Mouse (Mus musculus): Measurements from ENCODE around the gene Parp14.

Gene Parp14

GRCm38 (mm10) chr16:35784134-35784725 is 87.1 kb downstream of the Parp14 start:
- Histone ChIP-seq H3K27me3 (ENCODE audit: control insufficient read depth, insufficient read depth, low read length, poor library complexity, severe bottlenecking) (no peaks in the 10 kb centered on the region), H3K36me3 (ENCODE audit: control insufficient read depth, insufficient read depth, low read length, poor library complexity, severe bottlenecking) (0 out of 2 replicates have a peak, but pooled peaks cover 1% of the 10 kb centered on the region)
- peak; percentile 52 for DNase-seq (ENCODE audit: low read depth, low spot score)

DNA sequence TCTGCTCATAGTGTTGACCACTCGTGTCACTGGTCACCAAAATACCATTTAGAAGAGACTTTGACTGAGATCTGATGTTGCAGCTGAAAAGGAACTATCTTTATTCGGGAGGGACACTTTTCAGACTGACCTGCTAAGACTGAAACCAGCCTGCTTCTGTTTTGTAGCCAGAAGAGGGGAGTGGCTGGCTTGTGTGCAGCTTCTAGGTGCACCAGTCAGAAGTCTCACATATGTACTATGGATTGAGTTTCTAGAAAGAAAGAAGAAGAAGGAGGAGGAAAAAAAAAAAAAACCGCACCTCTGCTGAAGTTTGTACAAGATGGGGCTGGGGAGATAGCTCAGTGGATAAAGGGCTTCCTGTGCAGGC is 88.2 kb downstream of the Parp14 start:
- Histone ChIP-seq H3K36me3 (ENCODE audit: control insufficient read depth, insufficient read depth, low read length, poor library complexity, severe bottlenecking) (no peaks in the 10 kb centered on the region), H3K27me3 (ENCODE audit: control insufficient read depth, insufficient read depth, low read length, poor library complexity, severe bottlenecking) (no peaks in the 10 kb centered on the region)
- no peak for DNase-seq (ENCODE audit: low read depth, low spot score)

Data from splenic B cell, adult 2 months (primary cell).